Mouse (Mus musculus): Measurements from ENCODE around the gene Map3k12. TPM values are rescaled to one million over a fixed set of nuclear protein-coding genes. Genes with fewer than 3 reads are reported as not detected.
A peak's percentile ranks its signal among the peaks of the same experiment; 100 is the strongest.

Map3k12 gene
- polyA plus RNA-seq, 1 experiment from 2014 or later, result 14.8 TPM

GRCm38 (mm10) chr15:102515791-102516190 is 1.1 kb downstream of the Map3k12 start:
- Histone ChIP-seq H3K9me3 (ENCODE audit: control insufficient read depth, low read length) (no peaks in the 10 kb centered on the region), H3K36me3 (ENCODE audit: control insufficient read depth, insufficient read depth, low read length) (peaks cover 4% of the 10 kb centered on the region; the same call in 1 of the 2 replicates), H3K4me3 (ENCODE audit: low read length) (peak overlapping the region; percentile 65), H3K27me3 (ENCODE audit: control insufficient read depth, insufficient read depth, low read length) (no peaks in the 10 kb centered on the region), H3K27ac (ENCODE audit: low read depth, low read length) (no peak overlapping the region), H3K4me2 (replicated peaks; ENCODE audit: low read depth, low read length) (peak overlapping the region; percentile 91), H3K9ac (ENCODE audit: low read depth, low read length) (peak overlapping the region; percentile 58; the same call in 1 of the 2 replicates), H3K4me1 (ENCODE audit: control insufficient read depth, insufficient read depth, low read length) (peaks cover 39% of the 10 kb centered on the region)
- ATAC-seq (ENCODE audit: low FRiP score, low TSS enrichment), result no peak
- WGBS, result 50% methylated on average over 4 of the region's 4 CpGs

DNA sequence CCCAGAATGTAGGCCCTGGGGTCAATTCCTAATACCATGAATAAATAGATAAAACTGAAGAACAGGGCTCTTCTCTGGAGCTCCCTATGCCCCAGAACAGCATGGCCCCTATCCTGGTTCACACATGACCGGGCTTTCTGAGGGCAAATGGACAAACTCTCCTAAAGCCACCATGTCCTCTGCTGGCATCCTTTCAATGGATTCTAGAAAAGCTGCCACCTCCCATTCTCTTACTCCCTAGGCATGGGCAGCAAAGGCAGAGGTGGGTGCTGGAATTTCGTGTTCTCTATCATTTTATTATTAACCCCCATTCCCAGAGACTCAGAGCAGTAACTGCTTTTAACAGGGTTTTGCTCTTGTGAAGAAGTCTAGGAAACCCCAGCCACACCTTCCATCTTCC is 1.6 kb downstream of the Map3k12 start:
- no peak overlapping the region for H3K9ac ChIP-seq (ENCODE audit: low read depth, low read length)
- no peak overlapping the region for H3K4me2 ChIP-seq (replicated peaks; ENCODE audit: low read depth, low read length)
- H3K9me3 ChIP-seq (ENCODE audit: control insufficient read depth, low read length), result no peaks in the 10 kb centered on the region
- H3K36me3 ChIP-seq (ENCODE audit: control insufficient read depth, insufficient read depth, low read length), result no peaks in the 10 kb centered on the region
- H3K27me3 ChIP-seq (ENCODE audit: control insufficient read depth, insufficient read depth, low read length), result no peaks in the 10 kb centered on the region
- no peak overlapping the region for H3K4me3 ChIP-seq (ENCODE audit: low read length)
- peaks cover 36% of the 10 kb centered on the region for H3K4me1 ChIP-seq (ENCODE audit: control insufficient read depth, insufficient read depth, low read length)
- ATAC-seq (ENCODE audit: low FRiP score, low TSS enrichment), result no peak
- WGBS, result 88% methylated on average over 2 of the region's 2 CpGs
- no peak overlapping the region for H3K27ac ChIP-seq (ENCODE audit: low read depth, low read length)

DNA sequence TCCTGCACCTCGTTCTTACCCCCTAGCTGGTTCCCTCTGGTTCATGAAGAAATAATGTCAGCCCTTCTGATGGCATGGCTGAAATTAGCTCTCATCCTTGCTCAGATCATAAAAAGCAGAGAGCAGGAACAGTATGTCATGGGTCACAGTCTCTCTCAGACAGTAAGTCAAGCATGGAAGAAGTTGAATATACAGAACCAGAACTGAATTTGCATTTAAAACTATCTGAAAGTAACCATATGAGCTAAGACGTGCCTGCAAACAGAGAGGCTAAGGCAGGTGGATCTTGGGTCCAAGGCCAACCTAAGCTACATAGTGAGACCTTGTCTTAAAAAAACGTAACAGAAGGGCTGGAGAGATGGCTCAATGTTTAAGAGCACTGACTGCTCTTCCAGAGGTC is 3.9 kb downstream of the Map3k12 start:
- Histone ChIP-seq H3K27ac (ENCODE audit: low read depth, low read length) (no peak overlapping the region), H3K4me1 (ENCODE audit: control insufficient read depth, insufficient read depth, low read length) (peaks cover 24% of the 10 kb centered on the region), H3K9me3 (ENCODE audit: control insufficient read depth, low read length) (no peaks in the 10 kb centered on the region), H3K9ac (ENCODE audit: low read depth, low read length) (no peak overlapping the region), H3K4me3 (ENCODE audit: low read length) (no peak overlapping the region), H3K27me3 (ENCODE audit: control insufficient read depth, insufficient read depth, low read length) (no peaks in the 10 kb centered on the region), H3K4me2 (replicated peaks; ENCODE audit: low read depth, low read length) (no peak overlapping the region), H3K36me3 (ENCODE audit: control insufficient read depth, insufficient read depth, low read length) (peaks cover 5% of the 10 kb centered on the region; the same call in 1 of the 2 replicates)
- WGBS, result 63% methylated on average over 3 of the region's 3 CpGs
- ATAC-seq (ENCODE audit: low FRiP score, low TSS enrichment), result no peak

- peaks cover 9% of the 10 kb centered on the region; the same call in 1 of the 2 replicates for H3K36me3 ChIP-seq (ENCODE audit: control insufficient read depth, insufficient read depth, low read length)
- 0 out of 2 replicates have a peak overlapping the region, but pooled peaks have one; percentile 19 for H3K9ac ChIP-seq (ENCODE audit: low read depth, low read length)
- H3K27me3 ChIP-seq (ENCODE audit: control insufficient read depth, insufficient read depth, low read length), result no peaks in the 10 kb centered on the region
- H3K4me3 ChIP-seq (ENCODE audit: low read length), result no peak overlapping the region
- no peak for ATAC-seq (ENCODE audit: low FRiP score, low TSS enrichment)
- peak overlapping the region; percentile 68; the same call in 1 of the 2 replicates for H3K27ac ChIP-seq (ENCODE audit: low read depth, low read length)
- H3K9me3 ChIP-seq (ENCODE audit: control insufficient read depth, low read length), result no peaks in the 10 kb centered on the region
- H3K4me2 ChIP-seq (replicated peaks; ENCODE audit: low read depth, low read length), result no peak overlapping the region
- peaks cover 24% of the 10 kb centered on the region for H3K4me1 ChIP-seq (ENCODE audit: control insufficient read depth, insufficient read depth, low read length)
Observed at GRCm38 (mm10) chr15:102512471-102512870, 4.4 kb downstream of the Map3k12 start.

GRCm38 (mm10) chr15:102512010-102512409 is 4.9 kb downstream of the Map3k12 start:
- Histone ChIP-seq H3K27me3 (ENCODE audit: control insufficient read depth, insufficient read depth, low read length) (no peaks in the 10 kb centered on the region), H3K36me3 (ENCODE audit: control insufficient read depth, insufficient read depth, low read length) (peaks cover 11% of the 10 kb centered on the region; the same call in 1 of the 2 replicates), H3K4me2 (replicated peaks; ENCODE audit: low read depth, low read length) (no peak overlapping the region; the same call in 1 of the 2 replicates), H3K27ac (ENCODE audit: low read depth, low read length) (peak overlapping the region; percentile 68), H3K9ac (ENCODE audit: low read depth, low read length) (peak overlapping the region; percentile 19; the same call in 1 of the 2 replicates), H3K9me3 (ENCODE audit: control insufficient read depth, low read length) (no peaks in the 10 kb centered on the region), H3K4me3 (ENCODE audit: low read length) (no peak overlapping the region), H3K4me1 (ENCODE audit: control insufficient read depth, insufficient read depth, low read length) (peaks cover 24% of the 10 kb centered on the region)
- no peak for ATAC-seq (ENCODE audit: low FRiP score, low TSS enrichment)
- WGBS, result 29% methylated on average over 5 of the region's 5 CpGs

- Histone ChIP-seq H3K4me1 (ENCODE audit: control insufficient read depth, insufficient read depth, low read length) (peaks cover 24% of the 10 kb centered on the region), H3K9me3 (ENCODE audit: control insufficient read depth, low read length) (no peaks in the 10 kb centered on the region), H3K4me2 (replicated peaks; ENCODE audit: low read depth, low read length) (peak overlapping the region; percentile 73), H3K4me3 (ENCODE audit: low read length) (peak overlapping the region; percentile 57; the same call in 1 of the 2 replicates), H3K9ac (ENCODE audit: low read depth, low read length) (peak overlapping the region; percentile 19; the same call in 1 of the 2 replicates), H3K27me3 (ENCODE audit: control insufficient read depth, insufficient read depth, low read length) (no peaks in the 10 kb centered on the region), H3K36me3 (ENCODE audit: control insufficient read depth, insufficient read depth, low read length) (peaks cover 11% of the 10 kb centered on the region; the same call in 1 of the 2 replicates), H3K27ac (ENCODE audit: low read depth, low read length) (peak overlapping the region; percentile 68)
- ATAC-seq (ENCODE audit: low FRiP score, low TSS enrichment), result peak; percentile 19; the same call in 1 of the 2 replicates
- 6% methylated on average over 6 of the region's 6 CpGs for whole genome bisulfite sequencing
Observed at GRCm38 (mm10) chr15:102511285-102511833, 5.5 kb downstream of the Map3k12 start.

- ATAC-seq (ENCODE audit: low FRiP score, low TSS enrichment), result peak; percentile 94
- Histone ChIP-seq H3K9me3 (ENCODE audit: control insufficient read depth, low read length) (no peaks in the 10 kb centered on the region), H3K27me3 (ENCODE audit: control insufficient read depth, insufficient read depth, low read length) (no peaks in the 10 kb centered on the region), H3K4me3 (ENCODE audit: low read length) (peak overlapping the region; percentile 57), H3K4me1 (ENCODE audit: control insufficient read depth, insufficient read depth, low read length) (peaks cover 25% of the 10 kb centered on the region), H3K27ac (ENCODE audit: low read depth, low read length) (peak overlapping the region; percentile 68), H3K4me2 (replicated peaks; ENCODE audit: low read depth, low read length) (peak overlapping the region; percentile 73), H3K36me3 (ENCODE audit: control insufficient read depth, insufficient read depth, low read length) (peaks cover 11% of the 10 kb centered on the region; the same call in 1 of the 2 replicates), H3K9ac (ENCODE audit: low read depth, low read length) (peak overlapping the region; percentile 63)
- WGBS, result 3% methylated on average over 34 of the region's 34 CpGs
Observed at GRCm38 (mm10) chr15:102510590-102511284, 6.1 kb downstream of the Map3k12 start.

DNA sequence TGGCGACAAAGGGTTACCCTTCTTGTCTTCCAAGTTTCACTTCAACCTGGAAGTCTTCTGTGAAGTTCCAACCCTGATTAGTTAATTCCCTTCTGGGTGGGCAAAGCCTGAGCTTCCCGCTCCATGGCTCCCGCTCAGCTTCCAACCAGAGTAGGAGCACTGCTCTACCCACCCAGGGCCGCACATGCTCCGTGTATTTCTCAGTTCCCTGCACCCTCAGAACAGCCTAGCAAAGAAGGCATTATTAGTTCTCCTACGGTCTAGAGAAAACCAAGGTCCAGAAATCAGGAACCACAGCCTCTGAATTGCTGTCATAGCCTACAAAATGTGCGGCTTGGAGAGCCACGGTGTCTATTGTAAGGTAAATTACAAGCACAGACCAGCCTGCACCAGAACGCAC is 6.8 kb downstream of the Map3k12 start:
- Histone ChIP-seq H3K27ac (ENCODE audit: low read depth, low read length) (peak overlapping the region; percentile 65), H3K4me1 (ENCODE audit: control insufficient read depth, insufficient read depth, low read length) (peaks cover 23% of the 10 kb centered on the region)
- 7% methylated on average over 9 of the region's 9 CpGs for WGBS

GRCm38 (mm10) chr15:102508336-102508735 is 8.5 kb downstream of the Map3k12 start:
- peaks cover 30% of the 10 kb centered on the region for H3K36me3 ChIP-seq (ENCODE audit: control insufficient read depth, insufficient read depth, low read length)
- no peaks in the 10 kb centered on the region for H3K9me3 ChIP-seq (ENCODE audit: control insufficient read depth, low read length)
- H3K9ac ChIP-seq (ENCODE audit: low read depth, low read length), result no peak overlapping the region
- H3K4me1 ChIP-seq (ENCODE audit: control insufficient read depth, insufficient read depth, low read length), result peaks cover 23% of the 10 kb centered on the region
- no peak for ATAC-seq (ENCODE audit: low FRiP score, low TSS enrichment)
- H3K27me3 ChIP-seq (ENCODE audit: control insufficient read depth, insufficient read depth, low read length), result no peaks in the 10 kb centered on the region
- no peak overlapping the region for H3K4me3 ChIP-seq (ENCODE audit: low read length)
- no peak overlapping the region for H3K27ac ChIP-seq (ENCODE audit: low read depth, low read length)
- 84% methylated on average over 3 of the region's 3 CpGs for WGBS
- no peak overlapping the region for H3K4me2 ChIP-seq (replicated peaks; ENCODE audit: low read depth, low read length)

More for the DNA sequence above, 6.8 kb downstream of the Map3k12 start:
- Histone ChIP-seq H3K4me3 (ENCODE audit: low read length) (peak overlapping the region; percentile 57), H3K9me3 (ENCODE audit: control insufficient read depth, low read length) (no peaks in the 10 kb centered on the region), H3K36me3 (ENCODE audit: control insufficient read depth, insufficient read depth, low read length) (peaks cover 12% of the 10 kb centered on the region), H3K4me2 (replicated peaks; ENCODE audit: low read depth, low read length) (peak overlapping the region; percentile 73), H3K27me3 (ENCODE audit: control insufficient read depth, insufficient read depth, low read length) (no peaks in the 10 kb centered on the region), H3K9ac (ENCODE audit: low read depth, low read length) (peak overlapping the region; percentile 63)
- ATAC-seq (ENCODE audit: low FRiP score, low TSS enrichment), result peak; percentile 29; the same call in 1 of the 2 replicates

Measured in kidney, embryonic 14.5 days (tissue).